Mouse (Mus musculus) testis, adult 2 months (tissue): Measurements from ENCODE around the gene Slamf1.

Experiments used
- CTCF ChIP-seq: fragments of 200-500 bp; IDR thresholded peaks from 2 replicates; pipeline ENCODE4 v1.5.1; 2012; ENCODE audit warnings: low read depth, mild to moderate bottlenecking, inconsistent platforms, low read length, moderate library complexity; ENCODE audit not compliant: control insufficient read depth, insufficient read depth, insufficient replicate concordance
- POLR2A ChIP-seq: fragments of 200-500 bp; IDR thresholded peaks from 2 replicates; pipeline ENCODE4 v1.6.1; 2012; ENCODE audit warnings: low read depth, mild to moderate bottlenecking, inconsistent platforms, low read length, moderate library complexity; ENCODE audit not compliant: control insufficient read depth

DNA sequence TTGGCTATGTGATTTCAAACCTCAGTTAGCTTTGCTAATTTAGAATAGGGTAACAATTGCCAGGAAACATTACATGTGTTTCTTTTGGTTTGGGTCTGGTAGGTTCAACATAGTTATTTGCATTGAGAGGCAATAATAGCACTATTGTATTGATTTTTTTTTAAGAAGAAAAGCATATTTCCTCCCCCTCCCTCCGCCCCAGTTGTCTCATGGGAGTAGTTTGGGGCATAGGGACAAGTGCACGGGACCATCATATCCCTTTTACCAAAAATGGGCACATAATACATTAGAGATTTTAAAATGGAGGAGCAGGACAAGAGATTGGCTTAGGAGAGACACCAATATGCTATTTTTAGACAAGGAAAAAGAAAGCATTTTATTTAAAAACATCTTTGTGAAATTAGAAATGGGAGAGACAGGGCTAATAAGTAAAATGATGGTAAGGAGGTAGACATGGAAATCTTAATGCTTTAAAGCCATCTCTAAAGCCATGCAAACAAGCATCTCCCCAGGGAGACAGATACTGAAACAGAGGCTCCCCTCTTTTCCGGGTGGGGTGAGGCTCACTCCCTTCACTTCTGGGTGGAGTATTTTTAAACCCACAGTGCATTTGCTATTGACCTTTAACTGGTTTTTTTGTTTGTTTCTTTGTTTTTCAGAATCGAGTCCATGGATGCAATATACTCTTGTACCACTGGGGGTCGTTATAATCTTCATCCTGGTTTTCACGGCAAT lies 20.5 kb downstream of the Slamf1 start:
- TF ChIP-seq POLR2A: no peak
- no peak for TF ChIP-seq CTCF
